Mouse (Mus musculus): ENCODE measurements at regions not wholly inside any gene's neighbourhood (a gene's known extent, or its start where the extent isn't known, plus 50 kb on each side); places are given as distances from the start of the nearest gene placed in this dataset.

- Histone ChIP-seq H3K27me3 (ENCODE audit: insufficient read depth, low read length) (no peaks in the 10 kb centered on the region), H3K4me3 (ENCODE audit: low read length) (no peak overlapping the region), H3K4me1 (ENCODE audit: insufficient read depth, low read length) (no peaks in the 10 kb centered on the region), H3K36me3 (ENCODE audit: insufficient read depth, low read length) (no peaks in the 10 kb centered on the region), H3K27ac (no peak overlapping the region), H3K9ac (replicated peaks; ENCODE audit: low read length) (no peak overlapping the region), H3K9me3 (ENCODE audit: low read length) (no peaks in the 10 kb centered on the region), H3K4me2 (ENCODE audit: low read depth, low read length) (no peak overlapping the region)
- WGBS, result 94% methylated on average over 4 of the region's 4 CpGs
- ATAC-seq, result no peak
- no peak for DNase-seq (ENCODE audit: low spot score)
- no peak for TF ChIP-seq CTCF (IDR thresholded peaks at IDR 0.05; ENCODE audit: low read depth)
These were observed 611.8 kb downstream of the Efna5 start for GRCm38 (mm10) chr17:62269279-62269678.

- no peak overlapping the region for H3K27ac ChIP-seq
- H3K4me3 ChIP-seq (ENCODE audit: low read length), result no peak overlapping the region
- no peaks in the 10 kb centered on the region for H3K27me3 ChIP-seq (ENCODE audit: insufficient read depth, low read length)
- no peaks in the 10 kb centered on the region for H3K36me3 ChIP-seq (ENCODE audit: insufficient read depth, low read length)
- ATAC-seq (no peak), DNase-seq (ENCODE audit: low spot score) (no peak)
- no peak for TF ChIP-seq CTCF (IDR thresholded peaks at IDR 0.05; ENCODE audit: low read depth)
- no peaks in the 10 kb centered on the region for H3K9me3 ChIP-seq (ENCODE audit: low read length)
- 67% methylated on average over 3 of the region's 3 CpGs for WGBS
- no peak overlapping the region for H3K9ac ChIP-seq (replicated peaks; ENCODE audit: low read length)
- H3K4me2 ChIP-seq (ENCODE audit: low read depth, low read length), result no peak overlapping the region
- H3K4me1 ChIP-seq (ENCODE audit: insufficient read depth, low read length), result no peaks in the 10 kb centered on the region
These were observed 627.7 kb downstream of the Efna5 start for GRCm38 (mm10) chr17:62253448-62253847.

DNA sequence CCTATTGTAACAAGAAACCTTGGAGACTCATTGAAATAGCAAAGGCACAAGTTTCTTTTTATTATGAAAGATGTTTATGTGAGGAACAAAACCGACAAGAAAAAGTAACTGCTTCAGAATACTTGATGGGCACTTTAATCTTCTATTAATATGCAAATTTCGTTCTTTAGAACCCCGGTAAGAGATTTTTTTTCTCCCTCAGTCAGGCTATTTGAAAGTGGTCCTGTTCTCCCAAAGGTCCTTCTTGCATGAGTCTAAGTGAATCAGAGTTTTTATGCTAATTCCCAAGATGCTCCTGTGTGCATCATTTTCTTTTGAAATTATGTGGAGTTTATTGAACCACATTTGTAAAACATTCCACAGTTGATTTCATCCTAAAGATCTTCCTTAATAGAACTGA, 633.1 kb downstream of the Efna5 start:
- no peaks in the 10 kb centered on the region for H3K36me3 ChIP-seq (ENCODE audit: insufficient read depth, low read length)
- H3K4me2 ChIP-seq (ENCODE audit: low read depth, low read length), result no peak overlapping the region
- TF ChIP-seq CTCF (IDR thresholded peaks at IDR 0.05; ENCODE audit: low read depth), result no peak
- 6% methylated on average over 3 of the region's 3 CpGs for WGBS
- H3K9me3 ChIP-seq (ENCODE audit: low read length), result no peaks in the 10 kb centered on the region
- no peaks in the 10 kb centered on the region for H3K4me1 ChIP-seq (ENCODE audit: insufficient read depth, low read length)
- H3K27ac ChIP-seq, result no peak overlapping the region
- no peak overlapping the region for H3K4me3 ChIP-seq (ENCODE audit: low read length)
- ATAC-seq, result no peak
- no peak overlapping the region for H3K9ac ChIP-seq (replicated peaks; ENCODE audit: low read length)
- H3K27me3 ChIP-seq (ENCODE audit: insufficient read depth, low read length), result no peaks in the 10 kb centered on the region
- no peak for DNase-seq (ENCODE audit: low spot score)

DNA sequence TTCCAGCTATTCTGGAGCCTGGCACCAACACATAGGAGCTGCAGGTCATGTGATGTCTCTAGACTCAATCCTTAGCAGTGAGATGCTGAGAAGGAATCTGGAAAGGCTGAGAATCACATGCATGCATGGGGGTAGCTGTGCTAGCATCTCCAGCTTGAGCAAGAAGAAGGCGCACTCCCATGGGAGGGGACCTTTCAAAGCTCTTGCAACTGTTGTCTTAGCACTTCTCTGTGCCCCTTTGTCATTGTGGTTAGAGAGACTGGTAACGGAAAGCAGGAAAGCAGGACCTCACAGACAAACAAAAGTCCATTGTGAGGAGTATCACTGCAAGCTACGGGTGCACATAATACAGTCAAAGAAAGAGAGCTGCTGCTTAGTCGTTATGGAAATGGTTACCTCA, 634.5 kb downstream of the Efna5 start:
- Histone ChIP-seq H3K9ac (replicated peaks; ENCODE audit: low read length) (no peak overlapping the region), H3K4me3 (ENCODE audit: low read length) (no peak overlapping the region), H3K4me2 (ENCODE audit: low read depth, low read length) (no peak overlapping the region), H3K36me3 (ENCODE audit: insufficient read depth, low read length) (no peaks in the 10 kb centered on the region), H3K27me3 (ENCODE audit: insufficient read depth, low read length) (no peaks in the 10 kb centered on the region), H3K9me3 (ENCODE audit: low read length) (no peaks in the 10 kb centered on the region), H3K27ac (no peak overlapping the region), H3K4me1 (ENCODE audit: insufficient read depth, low read length) (no peaks in the 10 kb centered on the region)
- WGBS, result 23% methylated on average over 4 of the region's 4 CpGs
- TF ChIP-seq CTCF (IDR thresholded peaks at IDR 0.05; ENCODE audit: low read depth), result no peak
- DNase-seq (ENCODE audit: low spot score) (no peak), ATAC-seq (no peak)

DNA sequence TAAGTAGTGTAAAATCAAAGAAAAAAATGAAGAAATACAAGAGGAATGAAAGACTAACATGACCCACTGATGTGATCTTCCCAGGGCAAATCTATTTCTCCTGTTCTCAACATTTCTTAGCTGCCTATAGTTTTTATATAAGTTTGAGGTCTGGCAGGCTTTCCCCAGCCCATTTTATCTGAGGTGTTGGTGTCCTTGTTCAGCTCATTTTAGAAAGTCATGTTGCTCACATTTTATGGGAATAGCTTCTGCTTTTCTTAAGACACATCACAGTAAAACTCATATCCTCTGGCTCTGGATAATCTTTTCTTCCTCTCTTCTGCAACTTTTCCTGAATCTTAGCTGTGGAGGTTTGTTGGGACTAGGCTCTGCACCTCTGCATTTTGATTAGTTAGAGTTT, 650.2 kb downstream of the Efna5 start:
- Histone ChIP-seq H3K4me2 (ENCODE audit: low read depth, low read length) (no peak overlapping the region), H3K9me3 (ENCODE audit: low read length) (no peaks in the 10 kb centered on the region), H3K36me3 (ENCODE audit: insufficient read depth, low read length) (no peaks in the 10 kb centered on the region), H3K9ac (replicated peaks; ENCODE audit: low read length) (no peak overlapping the region), H3K27ac (no peak overlapping the region), H3K27me3 (ENCODE audit: insufficient read depth, low read length) (no peaks in the 10 kb centered on the region), H3K4me1 (ENCODE audit: insufficient read depth, low read length) (no peaks in the 10 kb centered on the region), H3K4me3 (ENCODE audit: low read length) (no peak overlapping the region)
- no peak for ATAC-seq
- DNase-seq (ENCODE audit: low spot score), result no peak
- TF ChIP-seq CTCF (IDR thresholded peaks at IDR 0.05; ENCODE audit: low read depth), result no peak

DNA sequence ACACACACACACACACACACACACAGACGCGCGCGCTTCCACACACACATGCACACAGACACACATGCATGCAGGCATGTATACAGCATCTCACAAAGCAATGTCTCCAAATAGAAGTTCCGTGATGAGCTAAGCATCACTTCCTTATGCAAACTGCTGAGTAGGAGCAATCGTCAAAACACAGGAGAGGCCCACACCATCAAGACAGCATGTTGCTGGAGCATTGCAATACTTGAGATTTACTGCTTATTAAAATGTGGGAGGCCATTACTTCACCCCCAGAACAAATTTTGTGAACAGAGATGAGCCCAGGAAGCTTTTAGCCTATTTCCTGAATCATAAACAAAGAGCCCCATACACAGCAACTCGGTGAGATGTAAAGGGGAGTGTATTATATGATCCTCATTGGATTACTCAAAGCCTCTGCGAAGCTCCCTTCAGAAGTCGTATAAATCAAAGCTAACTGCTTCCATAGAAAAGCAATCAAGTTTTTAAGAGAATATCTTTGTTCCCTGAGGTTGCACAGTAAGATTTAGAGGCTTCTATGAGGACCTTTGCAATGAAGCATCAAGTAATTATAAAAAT, 670.6 kb downstream of the Efna5 start:
- no peak for TF ChIP-seq CTCF (IDR thresholded peaks at IDR 0.05; ENCODE audit: low read depth)
- Histone ChIP-seq H3K4me3 (ENCODE audit: low read length) (no peak overlapping the region), H3K4me2 (ENCODE audit: low read depth, low read length) (no peak overlapping the region), H3K9me3 (ENCODE audit: low read length) (no peaks in the 10 kb centered on the region), H3K4me1 (ENCODE audit: insufficient read depth, low read length) (no peaks in the 10 kb centered on the region), H3K27me3 (ENCODE audit: insufficient read depth, low read length) (no peaks in the 10 kb centered on the region), H3K9ac (replicated peaks; ENCODE audit: low read length) (no peak overlapping the region), H3K27ac (no peak overlapping the region), H3K36me3 (ENCODE audit: insufficient read depth, low read length) (no peaks in the 10 kb centered on the region)
- 84% methylated on average over 9 of the region's 9 CpGs for WGBS
- ATAC-seq (no peak), DNase-seq (ENCODE audit: low spot score) (no peak)

- Histone ChIP-seq H3K4me3 (ENCODE audit: low read length) (no peak overlapping the region), H3K9me3 (ENCODE audit: low read length) (no peaks in the 10 kb centered on the region), H3K27me3 (ENCODE audit: insufficient read depth, low read length) (no peaks in the 10 kb centered on the region), H3K36me3 (ENCODE audit: insufficient read depth, low read length) (no peaks in the 10 kb centered on the region), H3K4me1 (ENCODE audit: insufficient read depth, low read length) (no peaks in the 10 kb centered on the region), H3K9ac (replicated peaks; ENCODE audit: low read length) (no peak overlapping the region), H3K4me2 (ENCODE audit: low read depth, low read length) (no peak overlapping the region), H3K27ac (no peak overlapping the region)
- ATAC-seq (no peak), DNase-seq (ENCODE audit: low spot score) (no peak)
- no peak for TF ChIP-seq CTCF (IDR thresholded peaks at IDR 0.05; ENCODE audit: low read depth)
- 89% methylated on average over 2 of the region's 2 CpGs for WGBS
These were observed 678.5 kb downstream of the Efna5 start for GRCm38 (mm10) chr17:62202658-62203057.
